Mouse (Mus musculus) forebrain, embryonic 11.5 days (tissue): Measurements from ENCODE around the gene Ncmap. TPM values are rescaled to one million over a fixed set of nuclear protein-coding genes. Genes with fewer than 3 reads are reported as not detected.

Experiments
- ATAC-seq: fragments of 200-750 bp; cut with Nextera tagmentation; replicated peaks from 2 replicates; pipeline ENCODE4 v1.8.0; 2017; ENCODE audit warnings: moderate TSS enrichment; ENCODE audit not compliant: low FRiP score
- DNase-seq: peaks from one replicate; pipeline ENCODE4 v3.0.0-alpha.2; 2017; ENCODE audit warnings: low spot score
- H3K27ac ChIP-seq: fragments of 300-500 bp; sonication (generic); 2 replicates; pipeline ENCODE4 v1.5.1; 2014; ENCODE audit warnings: low read depth, low read length
- H3K27me3 ChIP-seq: fragments of 300-500 bp; sonication (generic); 2 replicates; pipeline ENCODE4 v1.6.1; 2014; ENCODE audit warnings: mild to moderate bottlenecking, low read length, mixed read lengths; ENCODE audit not compliant: control insufficient read depth, insufficient read depth
- H3K36me3 ChIP-seq: fragments of 300-500 bp; sonication (generic); 2 replicates; pipeline ENCODE4 v1.6.1; 2014; ENCODE audit warnings: mild to moderate bottlenecking, low read length, moderate library complexity, mixed read lengths; ENCODE audit not compliant: control insufficient read depth, insufficient read depth
- H3K4me1 ChIP-seq: fragments of 300-500 bp; sonication (generic); replicated peaks from 2 replicates; pipeline ENCODE4 v1.6.1; 2014; ENCODE audit warnings: low read length, mixed read lengths; ENCODE audit not compliant: control insufficient read depth, insufficient read depth
- H3K4me2 ChIP-seq: fragments of 300-500 bp; sonication (generic); 2 replicates; pipeline ENCODE4 v1.6.1; 2014; ENCODE audit warnings: low read depth, mild to moderate bottlenecking, low read length, moderate library complexity, mixed read lengths; ENCODE audit not compliant: severe bottlenecking
- H3K4me3 ChIP-seq: fragments of 300-500 bp; sonication (generic); 2 replicates; pipeline ENCODE4 v1.5.1; 2014; ENCODE audit warnings: low read depth, low read length
- H3K9ac ChIP-seq: fragments of 300-500 bp; sonication (generic); 2 replicates; pipeline ENCODE4 v1.6.1; 2014; ENCODE audit warnings: low read length
- H3K9me3 ChIP-seq: fragments of 300-500 bp; sonication (generic); 2 replicates; pipeline ENCODE4 v1.6.1; 2016; ENCODE audit warnings: low read length, mixed read lengths; ENCODE audit not compliant: control insufficient read depth
- WGBS: fragments of 180-500 bp; shearing (Covaris S2); extraction: QIAGEN DNeasy Blood & Tissue Kit; methylation state at CpG from one replicate; pipeline ENCODE4 v1.1.7; 2014; 5-methylcytosine and 5-hydroxymethylcytosine counted together
- polyA plus RNA-seq: library from polyadenylated mRNA; unstranded; fragments of >200 nt; fragmentation: Nextera tagmentation; extraction: Ambion mirVana; gene quantifications from 2 replicates; pipeline ENCODE4 v1.2.1, GENCODE M21; 2014

Gene Ncmap
- polyA plus RNA-seq, 1 experiment from 2014 or later = 0.20 TPM

DNA sequence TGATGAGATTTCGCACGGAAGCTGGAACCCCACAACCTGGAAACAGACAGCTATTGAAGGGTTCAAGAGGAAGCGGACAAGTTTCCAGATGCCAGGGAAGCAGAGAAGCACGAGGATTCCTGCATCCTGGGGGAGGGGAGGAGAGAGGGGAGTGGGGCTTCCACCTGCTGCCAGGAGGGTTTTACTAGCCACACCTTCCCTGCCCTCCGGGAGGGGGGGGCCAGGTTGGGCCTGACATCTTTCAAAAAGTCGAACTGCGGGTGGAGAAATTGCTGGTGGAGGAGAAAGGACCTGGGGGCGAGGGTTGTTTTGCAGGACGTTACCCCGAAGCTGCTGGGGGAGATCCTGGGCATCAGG, 35.0 kb upstream of the Ncmap start:
- Histone ChIP-seq H3K9me3 (no peaks in the 10 kb centered on the region), H3K27me3 (no peaks in the 10 kb centered on the region), H3K4me2 (peak overlapping the region; percentile 94), H3K4me1 (no peaks in the 10 kb centered on the region; the same call in 1 of the 2 replicates), H3K9ac (peak overlapping the region; percentile 80), H3K27ac (no peak overlapping the region), H3K36me3 (no peaks in the 10 kb centered on the region), H3K4me3 (peak overlapping the region; percentile 66)
- DNase-seq (no peak), ATAC-seq (no peak; the same call in 1 of the 2 replicates)
- 7% methylated on average over 10 of the region's 10 CpGs for WGBS

DNA sequence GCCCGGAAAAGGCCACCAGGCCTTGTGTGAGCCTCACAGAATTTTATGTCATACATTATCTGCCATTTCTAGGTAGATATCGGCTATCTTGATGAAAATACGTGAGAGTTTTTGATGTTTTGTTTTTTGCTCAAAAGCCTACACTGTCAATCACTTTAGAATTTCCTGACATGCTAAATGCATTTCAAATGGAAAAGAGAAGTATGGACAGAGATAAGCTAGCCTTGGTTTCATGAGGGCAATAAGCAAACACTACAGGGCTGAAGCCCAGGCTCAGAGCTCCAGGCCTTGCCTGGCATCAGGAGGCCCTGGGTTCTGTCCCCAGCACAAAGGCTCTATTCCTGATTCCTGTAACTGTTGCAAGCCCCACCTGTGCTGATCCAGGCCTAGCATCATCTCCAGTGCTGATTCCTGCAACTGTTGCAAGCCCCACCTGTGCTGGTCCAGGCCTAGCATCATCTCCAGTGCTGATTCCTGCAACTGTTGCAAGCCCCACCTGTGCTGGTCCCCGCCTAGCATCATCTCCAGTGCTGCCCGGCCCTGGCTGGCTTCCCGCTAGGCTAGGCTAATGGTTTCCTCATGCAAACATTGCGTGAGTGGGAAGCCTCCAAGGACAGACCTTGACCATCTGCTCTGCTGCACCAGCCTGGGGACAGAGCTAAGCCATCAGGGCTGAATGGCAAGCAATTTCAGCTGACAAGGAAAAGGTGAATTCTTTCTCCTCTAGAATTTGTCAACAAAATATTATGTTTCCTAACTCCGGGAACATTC, 32.1 kb upstream of the Ncmap start:
- WGBS = 86% methylated on average over 8 of the region's 8 CpGs
- DNase-seq = no peak
- Histone ChIP-seq H3K4me2 (no peak overlapping the region), H3K4me3 (no peak overlapping the region), H3K27ac (no peak overlapping the region), H3K27me3 (no peaks in the 10 kb centered on the region), H3K36me3 (no peaks in the 10 kb centered on the region), H3K9ac (no peak overlapping the region), H3K4me1 (no peaks in the 10 kb centered on the region; the same call in 1 of the 2 replicates), H3K9me3 (no peaks in the 10 kb centered on the region)
- no peak for ATAC-seq

DNA sequence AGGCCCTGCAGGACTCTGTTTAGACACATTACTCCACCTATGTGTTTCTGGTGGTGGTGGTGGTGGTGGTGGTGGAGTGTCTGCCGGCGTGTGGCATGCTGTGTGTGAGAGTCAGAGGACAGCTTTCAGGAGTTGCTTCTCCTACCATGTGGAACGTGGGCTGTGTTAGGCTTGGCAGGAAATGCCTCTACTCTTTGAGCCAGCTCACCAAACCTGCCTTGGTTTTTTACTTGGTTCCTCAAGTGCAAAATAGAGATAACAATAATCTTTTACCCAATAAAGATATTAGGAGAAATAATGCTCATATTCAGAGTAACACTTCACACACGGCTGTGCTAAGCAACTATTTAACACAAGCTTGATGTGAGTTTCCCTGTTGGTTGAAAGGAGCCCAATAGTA, 31.4 kb upstream of the Ncmap start:
- Histone ChIP-seq H3K27ac (no peak overlapping the region), H3K27me3 (no peaks in the 10 kb centered on the region), H3K4me1 (no peaks in the 10 kb centered on the region; the same call in 1 of the 2 replicates), H3K4me3 (no peak overlapping the region), H3K9me3 (no peaks in the 10 kb centered on the region), H3K4me2 (no peak overlapping the region), H3K9ac (no peak overlapping the region), H3K36me3 (no peaks in the 10 kb centered on the region)
- 82% methylated on average over 4 of the region's 4 CpGs for WGBS
- ATAC-seq (no peak), DNase-seq (no peak)

DNA sequence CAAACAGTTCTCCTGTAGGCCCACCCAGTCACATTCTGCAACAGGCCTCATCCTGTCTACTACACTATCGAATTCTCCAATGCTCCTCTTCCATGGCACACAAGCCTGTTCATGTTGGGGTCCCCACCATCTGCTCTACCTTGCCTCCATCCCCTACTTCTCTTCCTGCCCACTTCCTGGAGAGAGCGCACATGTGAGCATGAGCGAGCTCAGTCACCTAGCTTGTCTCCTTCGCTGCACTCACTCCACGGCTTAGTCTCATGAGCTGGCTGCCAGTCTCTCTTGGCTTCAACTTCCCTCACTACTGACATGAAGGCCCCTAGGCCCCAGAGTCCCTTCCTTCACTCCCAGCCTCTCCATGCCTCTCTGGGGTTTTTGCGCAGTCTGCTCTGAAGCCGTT, 28.6 kb upstream of the Ncmap start:
- 90% methylated on average over 7 of the region's 7 CpGs for whole genome bisulfite sequencing
- Histone ChIP-seq H3K4me2 (no peak overlapping the region), H3K27ac (no peak overlapping the region), H3K9ac (no peak overlapping the region), H3K4me3 (no peak overlapping the region), H3K4me1 (no peaks in the 10 kb centered on the region), H3K36me3 (no peaks in the 10 kb centered on the region), H3K9me3 (no peaks in the 10 kb centered on the region), H3K27me3 (no peaks in the 10 kb centered on the region)
- DNase-seq (no peak), ATAC-seq (no peak)

DNA sequence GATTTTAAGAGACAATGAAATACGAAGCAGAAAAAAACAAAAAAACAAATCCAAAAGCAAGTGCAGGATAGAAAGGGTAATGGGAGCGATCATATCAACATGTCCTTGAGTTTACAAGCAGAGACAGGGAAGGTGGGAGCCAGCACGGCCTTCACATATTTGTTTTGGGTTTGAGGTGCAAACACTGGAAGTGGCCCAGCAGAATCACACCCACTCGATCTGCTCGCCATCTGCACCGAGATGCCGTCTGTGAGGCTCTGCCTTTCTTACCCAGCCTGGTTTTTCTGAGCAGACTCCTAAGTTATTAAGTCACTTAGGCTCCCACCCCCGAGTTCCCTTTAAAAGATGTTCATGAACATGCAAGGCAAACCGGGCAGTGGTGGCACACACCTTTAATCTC, 27.6 kb upstream of the Ncmap start:
- no peak for DNase-seq
- Histone ChIP-seq H3K27ac (no peak overlapping the region), H3K27me3 (no peaks in the 10 kb centered on the region), H3K4me2 (no peak overlapping the region), H3K4me1 (no peaks in the 10 kb centered on the region), H3K36me3 (no peaks in the 10 kb centered on the region), H3K4me3 (no peak overlapping the region), H3K9ac (no peak overlapping the region), H3K9me3 (no peaks in the 10 kb centered on the region)
- ATAC-seq = no peak
- 88% methylated on average over 9 of the region's 9 CpGs for WGBS

DNA sequence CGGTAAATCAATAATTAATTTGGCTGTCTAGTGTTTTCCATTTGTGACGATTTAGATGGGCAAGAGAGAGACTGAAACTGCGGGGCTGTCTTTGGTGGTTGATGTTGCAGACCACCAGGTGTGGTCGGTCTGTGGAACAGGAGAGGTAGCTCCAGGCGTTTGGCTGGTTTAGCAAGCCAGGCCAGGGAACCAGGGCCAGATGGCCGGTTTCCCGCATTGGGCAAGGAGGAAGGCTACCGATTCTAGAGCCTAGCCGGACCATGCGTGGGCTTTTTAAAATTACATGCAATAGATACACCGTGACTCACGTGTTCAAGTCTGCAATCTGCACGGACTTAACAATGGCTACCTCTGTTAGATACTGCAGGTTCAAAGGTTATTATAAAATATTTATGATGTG, 22.9 kb upstream of the Ncmap start:
- no peaks in the 10 kb centered on the region for H3K27me3 ChIP-seq
- no peaks in the 10 kb centered on the region for H3K9me3 ChIP-seq
- no peaks in the 10 kb centered on the region for H3K4me1 ChIP-seq
- 93% methylated on average over 13 of the region's 13 CpGs for WGBS
- H3K27ac ChIP-seq = no peak overlapping the region
- no peaks in the 10 kb centered on the region for H3K36me3 ChIP-seq
- DNase-seq (no peak), ATAC-seq (no peak)
- no peak overlapping the region for H3K4me2 ChIP-seq
- H3K9ac ChIP-seq = no peak overlapping the region
- H3K4me3 ChIP-seq = no peak overlapping the region

DNA sequence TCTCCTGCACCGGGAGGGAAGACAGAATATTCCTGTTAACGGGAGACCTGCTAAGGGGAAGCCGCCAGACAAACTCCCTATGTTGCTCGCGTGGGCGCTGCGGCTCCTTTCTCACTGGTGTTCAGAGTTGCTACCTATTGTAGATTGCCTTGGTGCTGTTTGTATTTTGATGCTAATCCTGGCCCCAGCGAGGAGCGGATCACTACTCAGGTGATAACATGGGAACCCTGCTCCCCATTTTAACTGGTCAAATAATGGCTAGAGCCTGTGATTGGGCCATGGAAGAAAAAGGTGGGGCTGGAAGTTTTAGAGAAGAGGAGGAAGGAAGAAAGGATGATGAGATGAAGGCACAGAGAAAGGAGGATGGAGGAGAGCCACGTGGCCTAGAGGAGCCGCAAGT, 22.4 kb upstream of the Ncmap start:
- Histone ChIP-seq H3K4me2 (no peak overlapping the region), H3K4me3 (no peak overlapping the region), H3K9me3 (no peaks in the 10 kb centered on the region), H3K27ac (no peak overlapping the region), H3K27me3 (no peaks in the 10 kb centered on the region), H3K4me1 (no peaks in the 10 kb centered on the region), H3K36me3 (no peaks in the 10 kb centered on the region), H3K9ac (no peak overlapping the region)
- no peak for ATAC-seq
- 79% methylated on average over 11 of the region's 11 CpGs for WGBS
- DNase-seq = no peak

DNA sequence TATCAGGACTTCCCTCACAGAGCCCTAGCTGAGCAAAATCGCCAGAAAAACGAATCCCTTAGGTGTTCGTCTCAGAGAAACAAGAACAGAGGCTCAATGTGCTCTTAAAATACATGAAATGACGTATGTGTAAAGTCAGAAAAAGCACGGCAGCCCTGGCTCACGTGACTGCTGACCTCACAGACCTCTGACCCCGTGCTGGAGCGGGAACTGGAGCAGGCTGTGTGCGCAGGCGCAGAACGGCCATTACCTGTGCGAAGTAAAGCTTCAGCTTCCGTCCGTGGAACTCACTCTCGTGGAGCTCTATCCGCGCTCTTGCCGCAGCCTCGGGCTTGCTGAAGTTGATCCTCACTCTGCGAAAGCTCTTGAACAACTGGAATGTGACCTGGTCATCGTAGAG, 22.0 kb upstream of the Ncmap start:
- ATAC-seq (no peak), DNase-seq (no peak)
- H3K27me3 ChIP-seq = no peaks in the 10 kb centered on the region
- no peaks in the 10 kb centered on the region for H3K36me3 ChIP-seq
- H3K9me3 ChIP-seq = no peaks in the 10 kb centered on the region
- H3K9ac ChIP-seq = no peak overlapping the region
- H3K4me2 ChIP-seq = no peak overlapping the region
- 91% methylated on average over 21 of the region's 21 CpGs for WGBS
- no peak overlapping the region for H3K27ac ChIP-seq
- no peaks in the 10 kb centered on the region for H3K4me1 ChIP-seq
- H3K4me3 ChIP-seq = no peak overlapping the region

DNA sequence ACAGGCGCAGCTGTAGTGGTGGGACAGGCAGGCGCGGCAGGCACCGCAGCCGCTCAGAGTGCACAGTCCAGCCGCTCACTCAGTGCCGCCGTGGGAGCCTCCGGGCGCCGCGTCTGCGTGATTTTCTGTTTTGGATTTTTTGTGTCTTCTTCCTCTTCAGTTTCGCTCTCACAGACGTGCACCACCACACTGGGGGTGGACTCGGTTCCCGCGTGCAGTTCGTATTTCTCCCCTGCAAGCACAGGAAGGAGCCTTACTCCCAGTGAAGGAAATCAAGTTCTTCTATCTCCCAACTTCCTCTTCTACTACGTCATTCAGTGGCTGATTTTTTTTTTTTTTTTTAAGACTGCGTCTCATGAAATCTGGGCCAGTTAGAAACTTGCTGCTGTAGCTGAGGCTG, 18.3 kb upstream of the Ncmap start:
- ATAC-seq = no peak
- DNase-seq = no peak
- Histone ChIP-seq H3K9ac (no peak overlapping the region), H3K4me2 (no peak overlapping the region), H3K4me1 (no peaks in the 10 kb centered on the region), H3K9me3 (no peaks in the 10 kb centered on the region), H3K27me3 (no peaks in the 10 kb centered on the region), H3K27ac (no peak overlapping the region), H3K4me3 (no peak overlapping the region), H3K36me3 (no peaks in the 10 kb centered on the region)
- WGBS = 94% methylated on average over 21 of the region's 21 CpGs
